Mouse (Mus musculus): ENCODE data around the gene Fam19a4.

DNA sequence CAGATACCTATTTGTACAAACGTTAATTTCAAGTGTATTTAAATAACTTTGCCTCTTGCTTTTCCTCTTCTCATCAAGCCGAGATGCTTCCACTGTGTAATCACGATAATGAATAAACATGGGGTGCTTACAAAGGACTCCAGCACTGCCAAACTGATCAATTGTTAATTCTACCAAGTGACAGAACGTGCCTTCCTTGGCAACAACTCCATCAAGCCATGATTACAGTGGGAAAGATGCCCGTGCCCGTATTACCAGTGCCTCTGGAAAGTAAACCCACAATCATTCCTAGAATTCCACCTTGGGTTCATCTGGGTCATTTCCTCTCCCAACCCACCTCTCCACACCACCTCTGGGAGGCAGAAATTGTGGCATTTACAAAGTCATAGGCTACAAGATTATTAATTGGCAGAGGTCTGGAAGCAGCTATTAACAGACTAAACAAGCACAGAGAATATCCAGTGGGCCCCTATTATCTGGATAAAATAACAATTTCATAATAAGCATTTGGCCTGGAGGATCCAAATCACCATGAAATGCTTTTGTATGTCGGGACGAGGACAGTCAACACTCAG is 7.9 kb downstream of the Fam19a4 start:
- TF ChIP-seq CTCF (IDR thresholded peaks at IDR 0.05; ENCODE audit: low read depth, low read length) (no peak), POLR2A (IDR thresholded peaks at IDR 0.05; ENCODE audit: extremely low read depth, insufficient read depth, low read length) (no peak)

Data from liver, adult 2 months (tissue).